Mouse (Mus musculus): ENCODE measurements around the gene Cnga4. TPM values are rescaled to one million over a fixed set of nuclear protein-coding genes. Genes with fewer than 3 reads are reported as not detected.

The Cnga4 gene
- polyA plus RNA-seq, 1 experiment, result 0.19 TPM

DNA sequence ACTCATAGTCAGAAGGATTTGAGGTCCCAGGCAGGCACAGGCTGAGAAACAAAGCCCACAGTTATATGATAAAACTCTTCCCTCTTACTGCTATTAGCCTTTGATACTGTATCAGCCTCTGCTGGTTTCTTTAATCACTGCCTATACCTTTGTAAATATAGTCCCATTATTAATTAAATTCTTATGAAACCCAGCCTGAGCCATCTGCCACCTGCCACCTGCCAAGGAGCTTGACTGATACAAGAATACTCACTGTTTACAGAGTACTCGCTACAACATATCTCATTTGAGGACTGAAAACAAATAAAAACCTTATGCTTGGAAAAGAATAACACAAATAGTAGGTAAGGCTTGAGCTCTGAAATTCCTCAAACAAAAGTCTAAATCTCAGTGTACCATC is 9.8 kb upstream of the Cnga4 start:
- no peak for DNase-seq
- no peak overlapping the region for H3K4me3 ChIP-seq (ENCODE audit: control insufficient read depth, insufficient read depth, low read length)
- no peak overlapping the region for H3K27ac ChIP-seq (ENCODE audit: control insufficient read depth, insufficient read depth, low read length)
- H3K4me1 ChIP-seq (replicated peaks; ENCODE audit: control insufficient read depth, insufficient read depth, low read length), result peaks cover 5% of the 10 kb centered on the region
- H3K36me3 ChIP-seq (ENCODE audit: control insufficient read depth, insufficient read depth, low read length), result no peaks in the 10 kb centered on the region
- 94% methylated on average over 1 of the region's 1 CpGs for WGBS
- no peaks in the 10 kb centered on the region for H3K27me3 ChIP-seq (ENCODE audit: control insufficient read depth, insufficient read depth, low read length)
- TF ChIP-seq CTCF (IDR thresholded peaks at IDR 0.05; ENCODE audit: borderline replicate concordance, control insufficient read depth, extremely low read depth, insufficient read depth, low read length, poor library complexity) (no peak), POLR2A (IDR thresholded peaks at IDR 0.05; ENCODE audit: control insufficient read depth, extremely low read depth, insufficient read depth, low read length, poor library complexity) (no peak)

DNA sequence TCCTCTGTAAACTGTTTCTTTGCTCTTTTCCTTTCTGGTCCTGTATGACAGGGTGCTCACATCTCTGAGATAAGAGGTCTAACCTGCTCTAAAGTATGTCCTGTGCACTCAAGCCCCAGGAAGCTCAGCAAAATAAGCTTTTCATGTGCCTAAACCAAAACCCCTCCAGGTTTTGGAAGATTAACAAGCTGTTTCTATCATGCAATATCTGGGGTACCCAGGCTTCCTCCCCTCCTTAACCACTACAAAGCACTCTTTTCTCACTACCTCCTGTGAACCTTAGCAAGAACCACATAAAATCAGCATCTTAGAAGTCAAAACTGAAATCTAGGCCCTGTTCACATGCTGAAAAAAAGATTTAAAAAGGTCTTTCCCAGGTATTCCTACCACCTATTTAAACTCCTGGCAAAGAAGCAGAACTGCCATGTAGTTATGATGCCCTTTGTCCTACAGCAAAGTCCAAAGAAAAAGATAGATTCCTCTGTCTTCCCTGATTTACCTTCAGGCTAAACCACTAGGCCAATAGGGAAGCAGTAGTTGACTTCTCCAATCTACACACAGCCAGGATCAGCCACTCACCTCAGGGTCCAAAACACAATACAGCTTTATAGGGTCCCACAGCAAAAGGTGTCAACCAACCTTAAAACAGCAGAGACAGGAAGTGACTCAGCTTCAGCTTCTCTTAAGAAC is 9.1 kb upstream of the Cnga4 start:
- TF ChIP-seq POLR2A (IDR thresholded peaks at IDR 0.05; ENCODE audit: control insufficient read depth, extremely low read depth, insufficient read depth, low read length, poor library complexity) (no peak), CTCF (IDR thresholded peaks at IDR 0.05; ENCODE audit: borderline replicate concordance, control insufficient read depth, extremely low read depth, insufficient read depth, low read length, poor library complexity) (no peak)
- DNase-seq, result no peak
- no peaks in the 10 kb centered on the region for H3K36me3 ChIP-seq (ENCODE audit: control insufficient read depth, insufficient read depth, low read length)
- no peaks in the 10 kb centered on the region for H3K27me3 ChIP-seq (ENCODE audit: control insufficient read depth, insufficient read depth, low read length)
- H3K4me1 ChIP-seq (replicated peaks; ENCODE audit: control insufficient read depth, insufficient read depth, low read length), result peaks cover 7% of the 10 kb centered on the region
- H3K27ac ChIP-seq (ENCODE audit: control insufficient read depth, insufficient read depth, low read length), result no peak overlapping the region
- H3K4me3 ChIP-seq (ENCODE audit: control insufficient read depth, insufficient read depth, low read length), result no peak overlapping the region

DNA sequence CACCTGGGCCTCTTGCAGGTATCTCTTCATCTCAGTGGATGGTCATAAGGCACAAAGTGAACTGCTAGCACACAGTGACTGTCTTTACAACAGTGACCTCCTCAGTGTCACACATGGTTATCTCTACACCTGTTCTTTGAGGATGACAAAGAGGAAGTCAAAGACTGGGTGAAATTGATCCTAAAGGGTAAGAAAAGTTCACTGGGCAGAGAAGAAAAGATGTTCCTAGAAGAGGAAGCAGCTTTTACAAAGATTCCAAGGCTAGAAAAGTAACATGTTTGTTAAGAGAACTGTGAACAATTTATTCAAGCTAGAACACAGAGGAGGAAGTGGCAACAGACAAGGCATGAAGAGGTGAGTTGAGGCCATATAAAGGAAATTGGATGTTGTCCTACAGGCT is 8.2 kb upstream of the Cnga4 start:
- Histone ChIP-seq H3K27ac (ENCODE audit: control insufficient read depth, insufficient read depth, low read length) (no peak overlapping the region), H3K36me3 (ENCODE audit: control insufficient read depth, insufficient read depth, low read length) (no peaks in the 10 kb centered on the region), H3K4me3 (ENCODE audit: control insufficient read depth, insufficient read depth, low read length) (no peak overlapping the region), H3K27me3 (ENCODE audit: control insufficient read depth, insufficient read depth, low read length) (no peaks in the 10 kb centered on the region), H3K4me1 (replicated peaks; ENCODE audit: control insufficient read depth, insufficient read depth, low read length) (peaks cover 10% of the 10 kb centered on the region)
- TF ChIP-seq POLR2A (IDR thresholded peaks at IDR 0.05; ENCODE audit: control insufficient read depth, extremely low read depth, insufficient read depth, low read length, poor library complexity), result no peak
- no peak for TF ChIP-seq CTCF (IDR thresholded peaks at IDR 0.05; ENCODE audit: borderline replicate concordance, control insufficient read depth, extremely low read depth, insufficient read depth, low read length, poor library complexity)
- no peak for DNase-seq

DNA sequence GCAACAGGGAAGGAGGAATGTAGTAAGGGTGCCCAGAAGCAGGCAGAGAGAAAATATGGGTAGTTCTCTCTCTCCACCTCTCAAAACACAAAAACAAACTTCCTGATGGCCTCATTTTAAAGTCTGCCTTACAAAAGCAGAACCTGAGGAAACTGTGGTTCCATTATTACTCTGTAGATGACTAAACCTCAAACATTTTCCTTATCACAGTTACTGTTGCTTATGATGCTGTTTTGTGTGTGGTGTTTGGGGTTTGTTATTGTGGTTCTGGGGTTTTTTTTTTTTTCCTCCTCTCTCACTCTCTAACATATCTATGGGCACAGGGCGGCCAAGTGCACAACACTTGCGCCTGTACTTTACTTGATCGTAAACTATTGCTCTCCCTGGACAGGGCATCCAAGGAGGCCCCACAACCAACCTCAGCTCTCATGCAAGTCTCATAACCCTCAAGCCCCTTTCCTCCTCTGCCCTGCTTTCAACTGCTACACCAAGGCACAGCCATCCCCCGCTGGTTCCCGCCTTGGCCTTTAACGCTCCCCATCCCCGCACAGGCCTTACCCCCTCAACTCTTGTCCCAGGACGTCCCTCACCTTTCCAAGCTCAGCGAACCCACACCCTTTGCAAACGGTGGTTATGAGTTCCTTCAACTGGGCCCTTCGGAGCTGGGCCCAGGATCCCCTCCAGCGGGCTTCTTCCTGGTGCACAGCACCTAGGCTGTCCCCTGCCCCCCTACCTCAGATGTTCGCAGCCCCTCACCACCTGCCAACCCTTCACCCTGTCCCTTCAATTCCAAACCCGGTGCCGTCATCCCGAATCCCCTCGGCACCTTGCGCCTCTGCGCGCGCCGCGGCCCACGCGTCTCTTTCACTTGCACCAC is 5.1 kb upstream of the Cnga4 start:
- WGBS, result 2% methylated on average over 25 of the region's 25 CpGs
- DNase-seq, result no peak
- no peaks in the 10 kb centered on the region for H3K36me3 ChIP-seq (ENCODE audit: control insufficient read depth, insufficient read depth, low read length)
- no peak overlapping the region for H3K27ac ChIP-seq (ENCODE audit: control insufficient read depth, insufficient read depth, low read length)
- H3K4me1 ChIP-seq (replicated peaks; ENCODE audit: control insufficient read depth, insufficient read depth, low read length), result peaks cover 10% of the 10 kb centered on the region
- no peak for TF ChIP-seq CTCF (IDR thresholded peaks at IDR 0.05; ENCODE audit: borderline replicate concordance, control insufficient read depth, extremely low read depth, insufficient read depth, low read length, poor library complexity)
- TF ChIP-seq POLR2A (IDR thresholded peaks at IDR 0.05; ENCODE audit: control insufficient read depth, extremely low read depth, insufficient read depth, low read length, poor library complexity), result no peak
- H3K4me3 ChIP-seq (ENCODE audit: control insufficient read depth, insufficient read depth, low read length), result peak overlapping the region; percentile 67
- no peaks in the 10 kb centered on the region for H3K27me3 ChIP-seq (ENCODE audit: control insufficient read depth, insufficient read depth, low read length)

DNA sequence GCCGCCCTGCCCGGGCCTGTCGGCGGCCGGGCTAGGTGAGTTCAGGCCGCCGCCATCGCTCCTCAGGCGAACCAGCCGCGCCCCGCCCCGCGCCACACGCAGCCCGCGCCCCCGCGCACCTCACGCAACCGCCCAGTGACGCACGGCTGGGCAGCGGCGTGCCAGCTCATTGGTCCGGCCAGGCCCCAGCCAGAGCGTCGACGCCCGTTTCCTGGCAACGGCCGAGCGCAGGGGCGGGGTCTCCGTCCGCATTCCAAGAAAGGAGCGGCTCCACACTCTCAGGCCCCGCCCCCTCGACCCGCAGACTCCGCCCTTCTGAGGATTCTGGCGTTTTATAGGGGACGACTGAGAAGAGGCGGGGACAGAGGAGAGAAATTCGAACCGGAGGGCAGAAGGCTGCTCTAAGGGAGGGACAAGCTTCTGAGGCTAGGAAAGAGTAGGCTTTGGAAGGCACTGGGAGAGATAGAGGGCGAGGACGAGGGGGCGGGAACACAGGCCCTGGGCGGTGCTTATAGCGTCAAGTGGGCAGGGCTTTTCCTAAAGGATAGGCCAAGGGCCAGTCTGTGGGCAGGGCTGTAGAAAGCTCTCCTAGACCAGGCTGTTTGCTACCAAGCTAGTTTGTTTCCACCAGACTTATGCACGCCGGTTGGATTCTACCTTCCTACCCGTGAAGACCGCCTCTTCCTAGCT is 4.3 kb upstream of the Cnga4 start, which contains the start of gene Fam160a2:
Gene Fam160a2 (minus strand): TSS at position 120 of the 690 bp plus-strand sequence.
- peak within 1 kb of the TSS; percentile 67 for H3K4me3 ChIP-seq (ENCODE audit: control insufficient read depth, insufficient read depth, low read length)
- TF ChIP-seq CTCF (IDR thresholded peaks at IDR 0.05; ENCODE audit: borderline replicate concordance, control insufficient read depth, extremely low read depth, insufficient read depth, low read length, poor library complexity) (peak; percentile 47; the same call in 1 of the 2 replicates), POLR2A (IDR thresholded peaks at IDR 0.05; ENCODE audit: control insufficient read depth, extremely low read depth, insufficient read depth, low read length, poor library complexity) (peak; percentile 35; the same call in 1 of the 2 replicates)
- no peak within 1 kb of the TSS for H3K27ac ChIP-seq (ENCODE audit: control insufficient read depth, insufficient read depth, low read length)
- H3K27me3 ChIP-seq (ENCODE audit: control insufficient read depth, insufficient read depth, low read length), result no peaks in the 10 kb centered on the region
- DNase-seq, result peak; percentile 97
- WGBS, result 1% methylated on average over 55 of the region's 55 CpGs
- H3K4me1 ChIP-seq (replicated peaks; ENCODE audit: control insufficient read depth, insufficient read depth, low read length), result peaks cover 10% of the 10 kb centered on the region
- no peaks in the 10 kb centered on the region for H3K36me3 ChIP-seq (ENCODE audit: control insufficient read depth, insufficient read depth, low read length)

DNA sequence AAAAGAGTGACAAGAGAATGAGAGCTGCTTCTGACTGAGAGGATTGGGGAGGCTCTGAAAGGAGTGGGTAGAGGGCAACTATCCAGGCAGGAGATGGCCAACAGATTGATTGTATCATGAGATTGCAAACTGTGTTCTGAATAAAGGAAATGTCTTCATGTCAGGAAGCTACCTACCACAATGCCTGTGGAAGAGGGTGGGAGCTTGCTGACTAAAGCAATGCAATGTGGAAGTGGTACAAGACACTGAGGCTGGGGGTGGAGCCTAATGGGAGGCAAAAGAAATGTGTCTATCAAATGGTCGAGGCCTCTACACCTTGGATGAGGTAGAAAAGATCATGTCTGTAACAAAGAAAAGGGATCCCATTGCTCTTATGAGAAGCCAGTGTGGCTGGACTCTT is 2.0 kb downstream of the Cnga4 start:
- no peak for DNase-seq
- no peak overlapping the region for H3K4me3 ChIP-seq (ENCODE audit: control insufficient read depth, insufficient read depth, low read length)
- H3K27ac ChIP-seq (ENCODE audit: control insufficient read depth, insufficient read depth, low read length), result no peak overlapping the region
- WGBS, result 46% methylated on average over 1 of the region's 1 CpGs
- no peaks in the 10 kb centered on the region for H3K4me1 ChIP-seq (replicated peaks; ENCODE audit: control insufficient read depth, insufficient read depth, low read length)
- TF ChIP-seq CTCF (IDR thresholded peaks at IDR 0.05; ENCODE audit: borderline replicate concordance, control insufficient read depth, extremely low read depth, insufficient read depth, low read length, poor library complexity) (no peak), POLR2A (IDR thresholded peaks at IDR 0.05; ENCODE audit: control insufficient read depth, extremely low read depth, insufficient read depth, low read length, poor library complexity) (no peak)
- H3K36me3 ChIP-seq (ENCODE audit: control insufficient read depth, insufficient read depth, low read length), result no peaks in the 10 kb centered on the region
- H3K27me3 ChIP-seq (ENCODE audit: control insufficient read depth, insufficient read depth, low read length), result no peaks in the 10 kb centered on the region

Measured in thymus, adult 2 months (tissue).